Mouse (Mus musculus): ENCODE results near the gene Esp3. TPM values are rescaled to one million over a fixed set of nuclear protein-coding genes. Genes with fewer than 3 reads are reported as not detected.
"Not testable (repeated sequence)": the region's sequence is repeated elsewhere in the genome, so short reads cannot be mapped to it uniquely, and the experiment has no call there.

Esp3 gene
- not detected for total RNA-seq (2018; cell fraction: chromatin; rRNA removed)
- not detected for total RNA-seq (2018; cell fraction: cytosol; rRNA removed)
- not detected for total RNA-seq (2018; cell fraction: nucleus; rRNA removed)
- not detected in 3 replicates for polyA plus RNA-seq (2018)

DNA sequence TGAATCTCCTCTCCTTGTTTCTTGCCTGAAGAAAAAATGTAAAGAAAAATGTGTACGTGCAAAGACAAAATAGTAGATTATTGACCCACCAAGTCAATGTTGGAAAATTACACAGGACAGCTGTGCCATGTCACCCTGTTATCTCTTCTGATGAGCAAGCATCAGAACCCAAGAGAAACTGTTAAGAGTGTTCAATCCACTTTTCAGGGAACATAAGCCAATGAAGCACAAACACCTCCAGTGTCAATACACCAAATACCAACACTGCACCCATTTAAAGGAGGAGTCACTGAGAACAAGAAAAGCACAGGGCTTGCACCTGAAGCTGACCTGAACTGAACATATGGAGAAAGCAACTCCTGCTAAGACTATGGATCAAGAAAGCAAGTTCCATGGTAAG, at the start of gene Esp3:
Gene Esp3 (plus strand): TSS at position 301 of the 400 bp plus-strand sequence.
- WGBS (ENCODE audit: missing documents): 91% methylated on average over 1 of the region's 1 CpGs
- H3K36me3 ChIP-seq (ENCODE audit: inconsistent target); H3K79me2 ChIP-seq (ENCODE audit: inconsistent target); H3K27ac ChIP-seq; H3K4me3 ChIP-seq (ENCODE audit: inconsistent target): not testable (repeated sequence)

DNA sequence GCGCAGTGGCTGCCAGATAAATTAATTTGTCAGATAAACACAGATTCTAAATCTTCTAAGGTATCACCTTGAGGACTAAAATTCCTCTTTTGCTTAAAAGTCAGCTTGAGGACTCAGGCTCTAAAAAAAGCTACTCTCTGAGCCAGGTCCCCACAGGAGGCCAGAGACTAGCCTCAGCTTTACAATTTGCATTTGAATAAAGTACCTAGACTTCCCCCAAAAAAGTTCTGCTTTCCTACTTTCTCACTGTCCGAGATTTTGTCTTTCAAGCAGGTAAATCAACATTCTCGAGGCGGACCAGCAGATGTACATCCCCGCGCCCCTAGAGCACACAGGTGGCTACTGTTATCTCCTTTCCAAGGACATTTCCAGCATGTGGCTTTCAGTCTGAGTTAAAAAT, 48.0 kb upstream of the Esp3 start:
- not testable (repeated sequence) for H3K27ac ChIP-seq; H3K4me3 ChIP-seq (ENCODE audit: inconsistent target); H3K79me2 ChIP-seq (ENCODE audit: inconsistent target); H3K36me3 ChIP-seq (ENCODE audit: inconsistent target)
- WGBS (ENCODE audit: missing documents): 88% methylated on average over 1 of the region's 6 CpGs

DNA sequence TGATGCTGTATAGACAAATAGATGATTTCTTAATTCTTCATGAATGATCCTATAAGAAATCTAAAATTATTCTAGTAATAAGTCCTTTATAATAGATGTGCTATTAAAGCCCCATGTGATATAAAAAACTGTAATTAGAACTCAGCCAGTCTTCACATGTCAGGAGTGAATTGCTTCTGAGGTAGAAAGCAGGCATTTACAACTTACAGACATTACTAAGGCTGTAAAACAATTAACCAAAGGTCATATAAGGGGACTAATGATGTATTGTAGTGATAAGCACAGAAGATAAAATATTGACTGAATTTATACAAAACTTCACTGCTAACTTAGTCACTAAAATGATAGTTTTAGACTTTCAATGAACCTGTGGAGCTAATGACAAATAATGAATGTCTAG, 40.6 kb upstream of the Esp3 start:
- Histone ChIP-seq H3K36me3 (ENCODE audit: inconsistent target) (no peaks in the 10 kb centered on the region), H3K4me3 (ENCODE audit: inconsistent target) (no peak overlapping the region), H3K79me2 (ENCODE audit: inconsistent target) (no peaks in the 10 kb centered on the region), H3K27ac (no peak overlapping the region)

DNA sequence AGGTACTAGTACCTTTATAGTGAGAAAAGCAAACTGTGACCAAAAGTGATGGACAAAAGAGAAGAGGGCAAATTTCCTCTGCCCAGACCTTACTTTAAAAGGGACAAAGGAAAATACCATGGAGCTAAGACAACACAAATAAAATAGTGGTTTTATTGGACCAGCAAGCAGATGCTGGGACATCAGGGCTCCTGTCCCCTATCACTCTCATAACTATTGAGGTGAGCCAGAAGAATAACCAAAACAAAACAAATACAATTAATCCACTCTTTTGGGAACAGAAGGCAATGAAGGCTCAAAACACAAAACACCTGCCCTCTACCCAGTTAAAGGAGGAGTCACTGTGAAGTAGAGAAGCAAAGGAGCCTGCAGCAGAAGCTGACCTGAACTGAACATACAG, 33.6 kb upstream of the Esp3 start, which contains the start of gene Esp4:
Gene Esp4 (plus strand): TSS at position 301 of the 400 bp plus-strand sequence.
- Histone ChIP-seq H3K4me3 (ENCODE audit: inconsistent target) (no peak within 1 kb of the TSS), H3K36me3 (ENCODE audit: inconsistent target) (no peaks in the 10 kb centered on the region), H3K27ac (no peak within 1 kb of the TSS), H3K79me2 (ENCODE audit: inconsistent target) (no peaks in the 10 kb centered on the region)

DNA sequence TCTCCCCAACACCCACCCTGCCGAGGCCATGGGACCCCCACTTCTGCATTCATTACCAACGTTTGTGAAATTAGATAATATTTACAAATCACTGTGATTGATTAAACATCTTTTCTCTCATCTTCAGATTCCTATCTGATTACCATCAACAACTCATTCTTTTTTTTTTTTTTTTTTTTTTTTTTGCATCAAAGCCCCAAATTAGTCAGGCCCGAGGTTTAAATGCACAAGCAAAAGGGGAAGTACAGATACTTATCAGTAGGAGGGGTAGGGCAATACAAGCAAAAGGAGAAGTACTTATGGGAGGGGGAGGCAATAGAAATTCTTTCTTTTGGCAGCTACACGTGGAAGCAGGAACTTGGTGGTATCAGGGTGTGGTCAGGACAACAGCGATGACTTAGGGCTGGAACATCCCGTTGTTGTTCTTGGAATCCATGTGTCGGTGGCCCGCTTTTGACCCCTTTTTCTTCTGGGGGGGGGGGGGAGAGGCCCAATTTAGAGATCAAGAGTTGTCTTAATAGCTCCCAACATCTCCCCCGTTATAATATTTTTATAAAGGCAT, 30.3 kb downstream of the Esp3 start:
- H3K79me2 ChIP-seq (ENCODE audit: inconsistent target); H3K4me3 ChIP-seq (ENCODE audit: inconsistent target); H3K36me3 ChIP-seq (ENCODE audit: inconsistent target); H3K27ac ChIP-seq: not testable (repeated sequence)
- 64% methylated on average over 8 of the region's 9 CpGs for WGBS (ENCODE audit: missing documents)

DNA sequence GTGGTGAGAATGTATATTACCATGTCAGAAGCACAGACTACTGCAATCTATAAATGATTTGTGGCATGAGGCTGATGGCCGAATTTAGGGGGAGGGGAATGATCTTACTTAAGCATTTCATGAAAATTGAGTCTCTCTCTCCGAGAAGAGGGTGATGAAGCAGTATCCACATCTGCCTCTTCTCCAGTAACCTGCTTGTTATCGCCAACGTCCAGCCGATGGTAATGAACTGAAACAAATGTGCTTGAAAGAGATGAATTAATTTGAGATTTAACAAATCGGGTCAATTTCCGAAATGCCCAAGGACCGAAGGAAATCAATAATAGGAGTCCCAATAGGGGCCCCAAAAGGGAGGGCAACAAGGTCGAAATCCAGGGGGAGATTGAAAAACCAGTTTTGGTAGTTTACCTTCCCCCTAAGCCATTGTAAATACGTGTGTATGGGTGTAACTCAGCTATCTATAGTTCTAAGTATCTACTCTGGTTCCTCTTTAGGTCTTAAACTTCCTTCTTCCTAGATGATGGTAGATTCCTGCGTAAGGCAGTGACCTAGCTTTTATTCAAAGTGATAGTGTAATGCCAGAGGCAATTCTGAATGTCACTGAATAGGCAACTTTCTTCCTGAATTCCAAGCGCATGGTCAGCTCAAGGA, 31.4 kb downstream of the Esp3 start:
- not testable (repeated sequence) for H3K4me3 ChIP-seq (ENCODE audit: inconsistent target); H3K36me3 ChIP-seq (ENCODE audit: inconsistent target); H3K79me2 ChIP-seq (ENCODE audit: inconsistent target); H3K27ac ChIP-seq
- WGBS (ENCODE audit: missing documents): 90% methylated on average over 10 of the region's 12 CpGs

Other genes starting within 250 kb of the Esp3 start
- gene Esp8, start 112.1 kb upstream of the Esp3 start, polyA plus RNA-seq (2018): not detected in 3 replicates
- not detected in 3 replicates for gene Esp6, start 70.6 kb upstream of the Esp3 start, polyA plus RNA-seq (2018)
- not detected in 3 replicates for gene Esp4, start 33.5 kb upstream of the Esp3 start, polyA plus RNA-seq (2018)
- gene Esp1, start 95.0 kb downstream of the Esp3 start, polyA plus RNA-seq (2018): not detected in 3 replicates
- gene Crisp2, start 174.9 kb downstream of the Esp3 start, polyA plus RNA-seq (2018): not detected in 3 replicates
- not detected in 3 replicates for gene Rhag, start 179.1 kb downstream of the Esp3 start, polyA plus RNA-seq (2018)
- gene 9130008F23Rik, start 248.5 kb downstream of the Esp3 start, polyA plus RNA-seq (2018): 0.32 to 0.90 TPM (median 0.55 TPM) in 3 replicates